Mouse (Mus musculus) heart, embryonic 15.5 days (tissue): ENCODE measurements around the gene Serbp1. TPM values are rescaled to one million over a fixed set of nuclear protein-coding genes. Genes with fewer than 3 reads are reported as not detected.

Experiments
- ATAC-seq: fragments of 200-750 bp; cut with Nextera tagmentation; replicated peaks from 2 replicates; pipeline ENCODE4 v1.8.0; 2017; ENCODE audit warnings: low read depth, moderate TSS enrichment; ENCODE audit not compliant: insufficient number of reproducible peaks, insufficient read depth, low FRiP score
- H3K27ac ChIP-seq: fragments of 300-500 bp; sonication (generic); 2 replicates; pipeline ENCODE4 v1.5.1; 2015; ENCODE audit warnings: mild to moderate bottlenecking, inconsistent platforms
- H3K27me3 ChIP-seq: fragments of 300-500 bp; sonication (generic); 2 replicates; pipeline ENCODE4 v1.6.1; 2015; ENCODE audit warnings: inconsistent platforms
- H3K36me3 ChIP-seq: fragments of 300-500 bp; sonication (generic); 2 replicates; pipeline ENCODE4 v1.6.1; 2015; ENCODE audit warnings: mild to moderate bottlenecking, inconsistent platforms
- H3K4me1 ChIP-seq: fragments of 300-500 bp; sonication (generic); replicated peaks from 2 replicates; pipeline ENCODE4 v1.6.1; 2015; ENCODE audit warnings: inconsistent platforms
- H3K4me2 ChIP-seq: fragments of 300-500 bp; sonication (generic); 2 replicates; pipeline ENCODE4 v1.6.1; 2015; ENCODE audit warnings: inconsistent platforms, mild to moderate bottlenecking, moderate library complexity
- H3K4me3 ChIP-seq: fragments of 300-500 bp; sonication (generic); 2 replicates; pipeline ENCODE4 v1.5.1; 2015; ENCODE audit warnings: mild to moderate bottlenecking, inconsistent platforms
- H3K9ac ChIP-seq: fragments of 300-500 bp; sonication (generic); 2 replicates; pipeline ENCODE4 v1.6.1; 2015; ENCODE audit warnings: mild to moderate bottlenecking, inconsistent platforms
- H3K9me3 ChIP-seq: fragments of 300-500 bp; sonication (generic); replicated peaks from 2 replicates; pipeline ENCODE4 v1.6.1; 2016; ENCODE audit warnings: inconsistent platforms
- WGBS: fragments of 180-500 bp; shearing (Covaris S2); methylation state at CpG from one replicate; pipeline ENCODE4 v1.1.7; 2015; ENCODE audit warnings: mixed read lengths; 5-methylcytosine and 5-hydroxymethylcytosine counted together
- polyA plus RNA-seq: library from polyadenylated mRNA; unstranded; fragments of >200 nt; fragmentation: Nextera tagmentation; extraction: Ambion mirVana; gene quantifications from 2 replicates; pipeline ENCODE4 v1.2.1, GENCODE M21; 2015

The Serbp1 gene
- polyA plus RNA-seq, 1 experiment from 2014 or later = 292 TPM

- 73% methylated on average over 10 of the region's 10 CpGs for whole genome bisulfite sequencing
- no peak for ATAC-seq
- no peak overlapping the region for H3K9ac ChIP-seq
- H3K4me3 ChIP-seq = no peak overlapping the region
- H3K27ac ChIP-seq = no peak overlapping the region
- no peaks in the 10 kb centered on the region for H3K9me3 ChIP-seq
- H3K4me1 ChIP-seq = peaks cover 20% of the 10 kb centered on the region
- no peaks in the 10 kb centered on the region for H3K36me3 ChIP-seq
- H3K27me3 ChIP-seq = no peaks in the 10 kb centered on the region
- H3K4me2 ChIP-seq = no peak overlapping the region
Measured at GRCm38 (mm10) chr6:67303210-67303609, 65.2 kb downstream of the Serbp1 start.

GRCm38 (mm10) chr6:67308994-67309393, 71.0 kb downstream of the Serbp1 start:
- ATAC-seq = no peak
- Histone ChIP-seq H3K27ac (no peak overlapping the region), H3K9ac (no peak overlapping the region), H3K4me2 (no peak overlapping the region), H3K36me3 (no peaks in the 10 kb centered on the region), H3K4me1 (no peaks in the 10 kb centered on the region), H3K4me3 (no peak overlapping the region), H3K9me3 (no peaks in the 10 kb centered on the region), H3K27me3 (no peaks in the 10 kb centered on the region)
- WGBS = 72% methylated on average over 3 of the region's 3 CpGs

GRCm38 (mm10) chr6:67309752-67310151, 71.8 kb downstream of the Serbp1 start:
- H3K27ac ChIP-seq = no peak overlapping the region
- H3K4me2 ChIP-seq = no peak overlapping the region
- H3K9ac ChIP-seq = no peak overlapping the region
- no peak for ATAC-seq
- H3K27me3 ChIP-seq = no peaks in the 10 kb centered on the region
- H3K9me3 ChIP-seq = no peaks in the 10 kb centered on the region
- H3K4me1 ChIP-seq = no peaks in the 10 kb centered on the region
- WGBS = 78% methylated on average over 3 of the region's 3 CpGs
- H3K4me3 ChIP-seq = no peak overlapping the region
- H3K36me3 ChIP-seq = no peaks in the 10 kb centered on the region

GRCm38 (mm10) chr6:67314697-67315096, 76.7 kb downstream of the Serbp1 start:
- H3K9ac ChIP-seq = no peak overlapping the region
- ATAC-seq = no peak
- no peaks in the 10 kb centered on the region for H3K36me3 ChIP-seq
- no peak overlapping the region for H3K4me3 ChIP-seq
- H3K27ac ChIP-seq = no peak overlapping the region
- no peaks in the 10 kb centered on the region for H3K9me3 ChIP-seq
- no peaks in the 10 kb centered on the region for H3K27me3 ChIP-seq
- no peaks in the 10 kb centered on the region for H3K4me1 ChIP-seq
- 55% methylated on average over 1 of the region's 1 CpGs for WGBS
- no peak overlapping the region for H3K4me2 ChIP-seq

- no peak for ATAC-seq
- Histone ChIP-seq H3K4me3 (no peak overlapping the region), H3K9ac (no peak overlapping the region), H3K9me3 (no peaks in the 10 kb centered on the region), H3K27ac (no peak overlapping the region), H3K36me3 (no peaks in the 10 kb centered on the region), H3K4me2 (no peak overlapping the region), H3K27me3 (no peaks in the 10 kb centered on the region), H3K4me1 (no peaks in the 10 kb centered on the region)
- WGBS = 61% methylated on average over 5 of the region's 5 CpGs
Measured at GRCm38 (mm10) chr6:67317068-67317467, 79.1 kb downstream of the Serbp1 start.

- no peak overlapping the region for H3K9ac ChIP-seq
Measured at GRCm38 (mm10) chr6:67317827-67318338, 79.9 kb downstream of the Serbp1 start.

GRCm38 (mm10) chr6:67318451-67318850, 80.5 kb downstream of the Serbp1 start:
- Histone ChIP-seq H3K4me1 (no peaks in the 10 kb centered on the region), H3K27me3 (no peaks in the 10 kb centered on the region), H3K4me2 (no peak overlapping the region), H3K9me3 (no peaks in the 10 kb centered on the region), H3K36me3 (no peaks in the 10 kb centered on the region), H3K4me3 (no peak overlapping the region), H3K27ac (no peak overlapping the region), H3K9ac (no peak overlapping the region)
- WGBS = 19% methylated on average over 10 of the region's 10 CpGs
- no peak for ATAC-seq

More at GRCm38 (mm10) chr6:67317827-67318338, 79.9 kb downstream of the Serbp1 start:
- Histone ChIP-seq H3K4me1 (no peaks in the 10 kb centered on the region), H3K36me3 (no peaks in the 10 kb centered on the region), H3K27ac (no peak overlapping the region), H3K27me3 (no peaks in the 10 kb centered on the region), H3K4me3 (no peak overlapping the region), H3K9me3 (no peaks in the 10 kb centered on the region), H3K4me2 (no peak overlapping the region)
- ATAC-seq = no peak
- WGBS = 80% methylated on average over 8 of the region's 8 CpGs

- H3K36me3 ChIP-seq = no peaks in the 10 kb centered on the region
- WGBS = 74% methylated on average over 3 of the region's 3 CpGs
- ATAC-seq = no peak
- H3K9me3 ChIP-seq = no peaks in the 10 kb centered on the region
- no peak overlapping the region for H3K4me2 ChIP-seq
- H3K27me3 ChIP-seq = no peaks in the 10 kb centered on the region
- no peak overlapping the region for H3K9ac ChIP-seq
- H3K4me1 ChIP-seq = no peaks in the 10 kb centered on the region
- H3K4me3 ChIP-seq = no peak overlapping the region
- no peak overlapping the region for H3K27ac ChIP-seq
Measured at GRCm38 (mm10) chr6:67323788-67324187, 85.8 kb downstream of the Serbp1 start.

- no peak overlapping the region for H3K4me3 ChIP-seq
- no peaks in the 10 kb centered on the region for H3K27me3 ChIP-seq
- no peaks in the 10 kb centered on the region for H3K36me3 ChIP-seq
- H3K4me1 ChIP-seq = no peaks in the 10 kb centered on the region
- ATAC-seq = no peak; the same call in 1 of the 2 replicates
- H3K27ac ChIP-seq = no peak overlapping the region
- H3K9ac ChIP-seq = no peak overlapping the region
- no peak overlapping the region for H3K4me2 ChIP-seq
- H3K9me3 ChIP-seq = no peaks in the 10 kb centered on the region
Measured at GRCm38 (mm10) chr6:67337943-67338342, 100.0 kb downstream of the Serbp1 start.

- H3K27ac ChIP-seq = no peak overlapping the region
- H3K4me2 ChIP-seq = no peak overlapping the region
- no peaks in the 10 kb centered on the region for H3K27me3 ChIP-seq
- H3K4me1 ChIP-seq = no peaks in the 10 kb centered on the region
- no peaks in the 10 kb centered on the region for H3K9me3 ChIP-seq
- no peaks in the 10 kb centered on the region for H3K36me3 ChIP-seq
- no peak overlapping the region for H3K9ac ChIP-seq
- no peak for ATAC-seq
- no peak overlapping the region for H3K4me3 ChIP-seq
Measured at GRCm38 (mm10) chr6:67339494-67339893, 101.5 kb downstream of the Serbp1 start.
